Mouse (Mus musculus): ENCODE measurements around the gene 3300002I08Rik.

- TF ChIP-seq POLR2A (IDR thresholded peaks at IDR 0.05; ENCODE audit: borderline replicate concordance, insufficient read depth, low read length): no peak
- no peak for TF ChIP-seq CTCF (IDR thresholded peaks at IDR 0.05; ENCODE audit: borderline replicate concordance, insufficient read depth, low read depth, low read length)
These were observed 68.9 kb downstream of the 3300002I08Rik start for GRCm38 (mm10) chr2:150293669-150294068.
